Mouse (Mus musculus): ENCODE results near the gene Dnah6.

The Dnah6 gene

GRCm38 (mm10) chr6:73020061-73020460 is 201.4 kb downstream of the Dnah6 start:
- DNase-seq, result peak in 1 of 2 experiments; percentile 12

GRCm38 (mm10) chr6:73018725-73019280 is 202.6 kb downstream of the Dnah6 start:
- DNase-seq, result no peak

GRCm38 (mm10) chr6:73014317-73015160 is 206.9 kb downstream of the Dnah6 start:
- DNase-seq, result no peak

- DNase-seq, result no peak
These were observed 208.5 kb downstream of the Dnah6 start for GRCm38 (mm10) chr6:73012931-73013330.

- DNase-seq, result no peak
These were observed 209.6 kb downstream of the Dnah6 start for GRCm38 (mm10) chr6:73011827-73012226.

GRCm38 (mm10) chr6:73010073-73010472 is 211.4 kb downstream of the Dnah6 start:
- peak; percentile 61 to 66 for DNase-seq

GRCm38 (mm10) chr6:73003601-73004000 is 217.8 kb downstream of the Dnah6 start:
- no peak for DNase-seq

- DNase-seq, result no peak
These were observed 219.1 kb downstream of the Dnah6 start for GRCm38 (mm10) chr6:73002391-73002790.

GRCm38 (mm10) chr6:72998809-72999208 is 222.6 kb downstream of the Dnah6 start:
- no peak for DNase-seq

GRCm38 (mm10) chr6:72993688-72994082 is 227.8 kb downstream of the Dnah6 start:
- DNase-seq, result no peak

GRCm38 (mm10) chr6:72993054-72993687 is 228.3 kb downstream of the Dnah6 start:
- no peak for DNase-seq

GRCm38 (mm10) chr6:72990206-72990605 is 231.2 kb downstream of the Dnah6 start:
- DNase-seq, result no peak

GRCm38 (mm10) chr6:72989028-72989736 is 232.3 kb downstream of the Dnah6 start:
- DNase-seq, result peak; percentile 57

GRCm38 (mm10) chr6:72982506-72982905 is 238.9 kb downstream of the Dnah6 start:
- no peak for DNase-seq

- DNase-seq, result no peak
These were observed 239.6 kb downstream of the Dnah6 start for GRCm38 (mm10) chr6:72981851-72982250.

- DNase-seq, result no peak
These were observed 240.3 kb downstream of the Dnah6 start for GRCm38 (mm10) chr6:72981124-72981651.

GRCm38 (mm10) chr6:72976866-72977265 is 244.6 kb downstream of the Dnah6 start:
- no peak for DNase-seq

GRCm38 (mm10) chr6:72971074-72971473 is 250.4 kb downstream of the Dnah6 start:
- no peak for DNase-seq

- DNase-seq, result no peak
These were observed 251.7 kb downstream of the Dnah6 start for GRCm38 (mm10) chr6:72969787-72970186.
